Mouse (Mus musculus) yolk sac, embryonic 10.5 days (tissue): ENCODE measurements around the gene H2-M10.6.
"Not testable (repeated sequence)": the region's sequence is repeated elsewhere in the genome, so short reads cannot be mapped to it uniquely, and the experiment has no call there.

Experiments
- DNase-seq: peaks from one replicate; pipeline ENCODE4 v3.0.0-alpha.2; 2017; ENCODE audit warnings: low spot score

The H2-M10.6 gene

DNA sequence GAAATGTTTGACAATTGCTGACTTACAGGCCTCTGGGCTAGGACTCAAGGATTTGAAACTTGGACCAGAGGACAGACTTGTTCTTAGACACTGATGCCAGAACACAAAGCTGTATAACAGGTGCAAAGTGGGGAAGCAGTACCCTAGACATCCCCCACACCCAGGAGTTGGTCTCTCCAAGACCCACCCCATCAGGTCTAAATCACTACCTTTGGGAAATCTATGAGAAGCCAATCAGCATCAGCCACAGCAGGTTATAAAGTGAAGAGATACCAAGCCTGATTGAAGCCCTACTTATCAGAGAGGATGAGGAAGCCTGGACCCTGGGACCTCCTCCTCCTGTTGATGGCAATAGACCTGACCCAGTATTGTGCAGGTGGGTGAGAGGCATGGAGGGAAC is at the start of gene H2-M10.6:
H2-M10.6 (plus strand) TSS at position 301 of the 400 bp plus-strand sequence.
- DNase-seq = no peak

DNA sequence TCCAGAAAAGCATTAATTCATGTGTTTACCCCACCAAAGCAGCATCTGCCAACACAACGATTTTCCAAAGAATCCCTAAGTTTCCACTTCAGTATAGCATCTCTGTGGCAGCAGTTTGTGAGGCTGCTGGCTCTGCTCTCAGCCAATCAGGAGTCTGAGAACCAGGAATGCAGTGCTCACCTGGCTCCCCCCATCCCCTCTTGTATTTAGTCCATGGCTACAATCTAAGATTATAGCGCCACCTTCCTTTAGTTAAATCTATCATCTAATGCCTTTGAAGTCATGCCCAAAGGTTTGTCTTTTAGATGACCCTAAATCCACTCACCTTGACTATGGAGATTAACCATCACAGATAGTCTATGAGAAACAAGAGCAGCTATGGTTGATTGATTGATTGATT is 48.2 kb upstream of the H2-M10.6 start:
- DNase-seq = no peak

DNA sequence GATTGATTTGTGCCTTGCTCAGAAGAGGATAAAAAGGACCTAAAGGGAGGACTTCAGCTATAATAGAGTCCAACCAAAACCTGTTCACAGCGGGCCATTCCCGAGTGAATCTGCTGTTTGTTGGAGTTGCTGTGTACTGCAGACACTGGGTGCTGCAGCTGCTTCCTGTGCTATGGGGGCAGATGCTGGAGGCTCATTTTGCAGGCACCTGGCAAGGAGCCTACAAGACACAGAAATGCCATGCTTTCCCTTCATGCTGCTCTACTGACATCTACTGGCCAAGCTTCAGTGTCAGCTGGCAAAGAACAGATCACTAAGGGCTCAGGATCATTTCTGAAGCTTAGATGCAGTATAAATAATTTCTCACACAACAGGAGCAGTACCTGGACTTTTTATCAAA is 47.7 kb upstream of the H2-M10.6 start:
- DNase-seq = not testable (repeated sequence)

DNA sequence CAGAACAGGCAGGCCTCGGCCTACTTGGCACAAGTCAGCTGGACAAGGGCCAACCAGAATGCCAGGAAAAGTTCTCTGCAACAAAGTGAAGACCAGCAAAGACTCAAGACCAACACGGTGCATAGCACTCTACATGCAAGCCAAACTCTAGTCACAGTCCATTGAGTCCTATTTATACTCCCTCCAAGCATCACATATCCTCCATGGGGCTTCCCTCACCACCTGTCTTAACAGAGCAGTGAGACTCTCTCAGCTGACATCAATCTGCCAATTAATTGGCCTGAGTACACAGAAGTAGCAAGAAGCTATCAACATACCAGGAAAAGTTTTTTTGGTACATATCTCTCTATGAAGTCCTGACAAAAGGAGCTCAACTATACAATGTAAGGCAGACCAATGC is 46.6 kb upstream of the H2-M10.6 start:
- DNase-seq = not testable (repeated sequence)

DNA sequence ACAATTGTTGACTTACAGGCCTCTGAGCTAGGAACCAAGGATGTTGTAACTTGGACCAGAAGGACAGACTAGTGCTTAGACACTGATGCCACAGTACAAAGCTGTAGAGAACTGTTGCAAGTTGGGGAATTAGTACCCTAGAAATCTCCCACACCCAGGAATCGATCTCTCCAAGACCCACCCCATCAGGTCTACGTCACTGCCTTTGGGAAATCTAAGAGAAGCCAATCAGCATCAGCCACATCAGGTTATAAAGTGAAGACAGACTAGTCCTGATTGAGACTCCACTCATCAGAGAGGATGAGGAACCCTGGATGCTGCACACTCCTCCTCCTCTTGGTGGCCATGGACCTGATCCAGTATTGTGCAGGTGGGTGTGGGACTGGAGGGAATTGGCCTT is 39.4 kb upstream of the H2-M10.6 start, which contains the start of gene H2-M10.5:
H2-M10.5 (plus strand) TSS at position 301 of the 400 bp plus-strand sequence.
- DNase-seq = not testable (repeated sequence)

DNA sequence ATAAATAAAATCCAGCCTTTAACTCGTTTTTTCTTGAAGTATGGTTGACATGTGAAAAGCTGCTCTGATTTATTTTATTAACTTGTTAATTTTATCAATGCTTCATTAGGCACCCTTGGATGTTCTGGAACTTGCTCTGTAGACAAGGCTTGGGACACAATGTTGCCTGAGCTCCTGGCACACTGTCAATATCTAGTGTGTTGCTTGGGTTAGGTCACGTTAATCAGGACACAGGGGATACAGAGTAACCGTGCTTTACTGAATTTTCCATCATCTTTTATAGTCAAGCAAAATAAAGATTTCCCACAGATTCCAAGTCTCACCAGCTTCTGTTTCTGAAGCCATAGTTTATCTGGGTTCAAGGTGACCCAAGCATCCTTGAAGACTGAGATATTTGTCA is 30.4 kb upstream of the H2-M10.6 start:
- no peak for DNase-seq

DNA sequence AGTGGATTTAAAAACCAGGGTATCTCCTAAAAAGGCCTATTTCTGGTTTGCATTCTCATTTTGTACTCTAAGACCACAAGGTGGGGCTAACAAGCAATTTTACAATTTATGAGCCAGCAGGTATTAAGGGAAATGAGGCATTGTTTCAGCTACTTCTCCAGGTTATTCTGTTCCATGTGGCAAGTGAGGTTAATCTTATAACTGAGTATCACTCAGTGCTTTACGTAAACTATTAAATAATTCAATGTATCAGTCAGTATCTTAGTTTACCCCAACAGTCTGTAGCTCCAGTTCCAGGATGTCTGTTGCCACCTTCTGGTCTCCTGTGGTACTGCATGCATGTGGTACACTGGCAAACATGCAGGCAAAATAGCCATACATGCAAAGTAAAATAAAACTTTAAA is 25.5 kb upstream of the H2-M10.6 start:
- peak; percentile 20 for DNase-seq

DNA sequence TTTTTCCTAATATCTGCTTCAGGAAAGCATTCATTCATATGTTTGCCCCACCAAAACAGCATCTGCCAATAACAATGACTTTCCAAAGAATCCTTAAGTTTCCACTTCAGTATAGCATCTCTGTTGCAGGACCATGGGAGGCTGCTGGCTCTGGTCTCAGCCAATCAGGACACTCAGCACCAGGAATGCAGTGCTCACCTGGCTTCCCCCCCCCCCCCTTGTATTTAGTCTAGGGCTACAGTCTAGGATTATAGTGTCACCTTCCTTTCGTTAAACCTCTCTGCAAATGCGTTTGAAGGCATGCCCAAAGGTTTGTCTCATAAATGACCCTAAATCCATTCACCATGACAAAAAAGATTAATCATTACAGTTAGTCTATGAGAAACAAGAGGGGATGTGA is 23.6 kb upstream of the H2-M10.6 start:
- DNase-seq = no peak

DNA sequence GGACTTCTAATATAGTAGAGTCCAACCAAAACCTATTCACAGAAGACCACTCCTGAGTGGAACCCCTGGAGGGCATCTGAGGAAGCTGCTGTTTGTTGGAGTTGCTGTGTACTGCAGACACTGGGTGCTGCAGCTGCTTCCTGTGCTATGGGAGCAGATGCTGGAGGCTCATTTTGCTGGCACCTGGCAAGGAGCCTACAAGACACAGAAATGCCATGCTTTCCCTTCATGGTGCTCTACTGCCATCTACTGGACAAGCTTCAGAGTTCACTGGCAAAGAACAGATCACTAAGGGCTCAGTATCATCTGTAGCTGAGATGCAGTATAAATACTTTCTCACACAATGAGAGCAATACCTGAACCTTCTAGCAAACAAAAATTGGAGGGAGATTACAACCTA is 23.2 kb upstream of the H2-M10.6 start:
- peak; percentile 47 for DNase-seq

DNA sequence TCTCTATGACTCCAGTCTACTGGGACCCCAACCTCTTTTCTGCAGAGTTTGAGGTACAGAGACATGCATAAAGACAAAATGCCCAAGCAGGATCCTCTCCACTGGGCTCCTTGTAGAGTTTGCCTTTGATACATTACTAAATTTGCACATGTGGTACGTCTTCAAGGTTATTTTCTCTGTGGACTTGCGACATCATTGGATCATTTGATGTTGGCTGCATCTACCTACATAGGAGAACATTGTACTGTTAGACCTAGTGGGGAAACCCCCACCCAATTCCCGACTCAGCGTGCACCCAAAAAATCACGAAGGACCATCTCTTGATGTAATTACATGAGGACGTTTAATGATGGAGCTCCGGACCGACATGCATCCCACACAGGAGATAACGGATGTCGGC is 12.5 kb upstream of the H2-M10.6 start:
- DNase-seq = peak; percentile 54

DNA sequence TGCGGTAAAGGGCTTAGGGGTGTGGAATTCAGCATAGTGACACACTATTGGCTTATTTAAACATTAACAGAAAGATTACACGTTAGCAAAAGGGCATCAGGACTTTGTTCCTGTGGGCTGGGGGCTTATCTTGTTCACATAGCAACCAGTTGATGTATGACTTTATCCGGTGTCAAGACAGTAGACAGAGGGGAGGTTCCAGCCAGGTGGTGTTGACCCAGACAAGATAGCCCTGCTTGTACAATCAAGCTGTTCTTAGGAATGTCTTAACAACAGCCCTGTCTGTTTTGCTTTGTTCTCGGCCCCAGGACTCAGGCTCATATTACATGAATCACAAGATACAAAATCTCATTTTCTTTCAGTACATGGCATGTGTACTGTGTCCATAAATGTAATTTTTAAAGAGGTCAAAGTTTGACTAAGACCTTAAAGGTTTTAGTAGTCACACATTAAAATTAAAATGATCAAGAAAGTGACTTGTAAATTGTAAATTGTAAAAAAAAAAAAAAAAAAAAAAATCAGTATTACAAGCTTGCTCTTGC is 12.0 kb upstream of the H2-M10.6 start:
- DNase-seq = peak; percentile 44

DNA sequence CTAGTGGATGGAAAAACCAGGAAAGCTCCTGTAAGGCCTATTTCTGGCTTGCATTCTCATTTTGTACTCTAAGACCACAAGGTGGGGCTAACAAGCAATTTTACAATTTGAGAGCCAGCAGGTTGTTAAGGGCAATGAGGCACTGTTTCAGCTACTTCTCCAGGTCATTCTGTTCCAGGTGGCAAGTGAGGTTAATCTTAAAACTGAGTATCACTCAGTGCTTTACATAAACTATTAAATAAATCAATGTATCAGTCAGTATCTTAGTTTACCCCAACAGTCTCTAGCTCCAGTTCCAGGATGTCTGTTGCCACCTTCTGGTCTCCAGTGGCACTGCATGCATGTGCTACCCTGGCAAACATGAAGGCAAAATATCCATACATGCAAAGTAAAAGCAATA is 12.0 kb downstream of the H2-M10.6 start:
- DNase-seq = peak; percentile 54

DNA sequence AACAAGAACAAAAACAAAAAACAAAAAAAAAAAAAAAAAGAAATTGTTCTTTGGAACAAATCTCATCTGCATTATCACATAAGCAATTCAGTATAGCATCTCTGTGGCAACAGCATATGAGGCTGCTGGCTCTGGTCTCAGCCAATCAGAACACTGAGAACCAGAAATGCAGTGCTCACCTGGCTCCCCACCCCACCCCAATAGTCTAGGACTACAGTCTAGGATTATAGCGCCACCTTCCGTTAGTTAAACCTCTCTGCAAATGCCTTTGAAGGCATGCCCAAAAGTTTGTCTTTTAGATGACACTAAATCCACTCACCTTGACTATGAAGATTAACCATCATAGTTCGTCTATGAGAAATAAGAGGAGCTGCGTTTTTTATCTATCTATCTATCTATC is 13.6 kb downstream of the H2-M10.6 start:
- no peak for DNase-seq

DNA sequence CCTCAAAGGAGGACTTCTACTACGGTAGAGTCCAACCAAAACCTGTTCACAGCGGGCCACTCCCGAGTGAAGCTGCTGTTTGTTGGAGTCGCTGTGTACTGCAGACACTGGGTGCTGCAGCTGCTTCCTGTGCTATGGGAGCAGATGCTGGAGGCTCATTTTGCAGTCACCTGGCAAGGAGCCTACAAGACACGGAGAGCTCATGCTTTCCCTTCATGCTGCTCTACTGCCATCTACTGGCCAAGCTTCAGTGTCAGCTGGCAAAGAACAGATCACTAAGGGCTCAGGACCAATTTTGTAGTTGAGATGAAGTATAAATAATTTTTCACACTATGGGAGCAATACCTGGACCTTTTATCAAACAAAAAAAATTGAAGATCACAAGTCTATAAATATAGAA is 14.0 kb downstream of the H2-M10.6 start:
- peak; percentile 53 for DNase-seq

DNA sequence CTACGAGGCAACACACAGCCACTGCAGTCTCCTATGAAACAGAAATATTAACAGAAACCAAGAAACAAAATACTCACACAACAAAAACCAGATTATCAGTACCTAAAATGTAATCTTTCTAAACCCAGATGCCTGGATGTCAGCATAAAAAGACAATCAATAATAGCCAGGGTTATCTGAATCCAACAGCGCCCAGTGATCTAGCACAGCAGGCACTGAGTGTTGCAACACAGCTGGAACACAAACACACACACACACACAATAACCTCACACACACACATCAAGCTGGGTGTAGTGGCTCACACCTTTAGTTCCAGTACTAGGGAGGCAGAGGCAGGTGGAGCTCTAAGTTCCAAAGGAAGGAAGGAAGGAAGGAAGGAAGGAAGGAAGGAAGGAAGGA is 16.5 kb downstream of the H2-M10.6 start:
- no peak for DNase-seq

DNA sequence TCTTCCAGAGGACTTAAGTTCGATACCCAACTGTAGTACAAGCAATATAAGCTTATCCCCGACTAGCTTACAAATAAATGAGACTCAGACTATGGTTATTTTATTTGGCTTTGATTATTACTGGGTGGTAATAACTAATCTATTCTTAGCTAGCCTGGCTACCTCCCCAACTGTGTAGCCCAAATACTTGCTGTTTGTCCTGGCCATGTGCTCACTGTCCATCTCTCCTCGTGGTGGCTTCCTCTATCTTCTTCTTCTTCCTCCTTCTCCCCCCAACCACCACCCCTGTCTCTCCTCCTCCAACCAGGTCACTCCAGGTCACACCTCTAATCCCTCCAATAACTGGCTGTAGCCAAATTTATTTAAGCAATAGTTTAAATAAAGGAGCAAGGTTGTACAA is 18.5 kb downstream of the H2-M10.6 start:
- no peak for DNase-seq

DNA sequence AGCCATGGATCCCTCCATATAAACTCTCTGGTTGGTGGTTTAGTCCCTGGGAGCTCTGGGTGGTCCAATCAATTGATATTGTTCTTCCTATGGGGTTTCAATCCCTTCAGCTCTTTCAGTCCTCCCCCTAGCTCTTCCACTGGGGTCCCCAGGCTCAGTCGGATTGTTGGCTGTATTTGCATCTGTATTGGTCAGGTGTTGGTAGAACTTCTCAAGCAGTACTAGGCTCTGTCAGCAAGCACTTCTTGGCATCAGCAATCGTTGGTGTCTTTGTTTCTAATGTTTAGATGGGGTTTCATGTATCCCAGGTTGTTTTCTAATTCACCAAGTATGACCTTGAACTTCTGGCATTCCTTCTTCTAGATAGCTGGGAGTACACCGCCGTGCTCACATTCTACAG is 20.7 kb downstream of the H2-M10.6 start:
- no peak for DNase-seq

DNA sequence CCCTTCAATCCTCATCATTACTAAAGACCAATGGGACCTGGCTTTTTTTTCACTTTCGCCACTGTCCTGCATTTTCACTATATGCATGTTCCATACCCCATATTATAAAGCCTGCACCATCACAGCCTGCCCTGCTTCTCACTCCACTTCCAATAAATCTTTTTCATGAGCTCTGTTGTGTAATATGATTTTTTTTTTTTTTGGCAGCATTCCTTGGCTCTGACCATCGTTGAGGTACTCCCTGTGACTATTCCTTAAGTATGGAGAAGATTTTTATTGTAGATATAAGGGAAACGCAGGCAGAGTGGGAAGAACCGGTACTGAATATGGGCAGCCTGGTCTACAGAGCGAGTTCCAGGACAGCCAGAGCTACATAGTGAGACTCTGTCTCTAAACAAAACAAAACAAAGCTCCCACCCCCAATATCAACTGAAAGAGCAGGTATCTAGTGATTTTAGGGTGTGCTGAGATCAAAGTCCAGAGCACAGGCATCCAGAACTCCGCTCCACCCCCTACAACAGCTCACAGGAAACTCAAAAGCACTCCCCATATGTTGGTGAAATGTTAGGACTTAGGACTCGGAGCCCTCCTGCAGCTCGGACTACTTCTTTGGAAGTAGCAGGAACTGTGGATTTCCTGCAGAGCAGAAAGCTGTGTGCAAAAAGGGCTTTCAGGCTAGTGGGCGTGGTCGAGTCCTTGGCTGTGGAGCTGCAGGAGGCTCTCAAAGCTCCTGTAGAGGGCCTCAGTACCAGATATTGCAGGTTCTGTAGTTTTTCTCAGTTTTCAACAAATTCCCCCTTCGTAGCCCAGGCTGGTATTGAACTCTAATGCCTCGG is 23.8 kb downstream of the H2-M10.6 start:
- peak; percentile 79 for DNase-seq

DNA sequence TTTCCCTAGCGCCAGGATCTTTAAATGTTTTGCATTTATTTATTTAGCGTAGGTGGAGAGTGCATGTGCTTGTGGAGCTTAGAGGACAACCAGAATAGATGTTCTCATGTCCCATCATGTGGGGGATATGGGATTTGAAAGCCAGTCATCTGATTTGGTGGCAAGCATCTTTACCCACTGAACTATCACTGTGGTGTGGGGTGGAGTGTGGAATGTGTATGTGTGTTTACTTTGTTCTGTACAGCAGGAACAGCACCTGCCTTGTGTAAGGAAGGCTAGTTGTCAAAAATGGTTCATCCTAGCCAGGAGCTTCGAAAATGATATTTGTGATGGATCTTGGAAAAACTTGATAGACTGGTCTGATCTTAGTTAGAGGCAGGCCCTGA is 24.4 kb downstream of the H2-M10.6 start:
- DNase-seq = no peak

DNA sequence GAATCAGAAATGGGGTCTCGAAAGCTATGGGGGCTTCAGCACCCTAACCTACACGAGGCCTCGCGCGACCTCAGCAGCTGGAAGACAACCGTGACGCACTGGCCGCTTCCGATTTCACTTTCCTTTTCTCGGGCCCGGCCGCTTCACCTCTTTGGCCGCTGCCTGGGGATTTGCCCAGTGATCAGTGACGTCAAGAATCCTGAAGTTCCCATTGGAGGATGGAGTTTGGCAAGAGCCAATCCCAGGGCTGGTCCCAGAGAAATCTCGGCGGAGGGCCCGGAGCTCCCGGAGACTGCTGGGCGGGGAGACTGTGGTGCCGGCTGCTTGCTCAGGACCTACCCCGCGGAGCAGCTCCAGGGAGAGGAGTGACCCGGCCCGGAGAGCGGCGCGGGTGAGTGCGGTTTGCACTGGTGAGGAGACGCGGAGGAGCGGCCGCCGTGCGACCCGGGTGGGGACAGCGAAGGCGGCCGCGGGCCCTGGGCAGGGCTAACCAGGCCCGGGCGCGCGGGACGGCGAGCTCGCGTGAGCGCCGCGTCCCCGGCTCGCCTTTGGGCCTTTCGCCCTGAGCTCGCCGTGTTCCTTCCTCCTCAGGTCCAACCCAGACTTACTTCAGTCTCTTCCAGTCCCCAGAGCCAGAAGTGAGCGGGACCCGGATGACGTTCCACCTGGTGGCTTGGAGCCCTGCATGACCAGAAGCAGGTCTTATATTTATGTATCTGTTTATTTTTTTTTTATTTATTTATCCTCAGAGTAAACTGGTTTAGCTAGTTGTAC is 25.1 kb downstream of the H2-M10.6 start, which contains the start of gene Trim26:
Trim26 (plus strand) TSS at position 261 of the 774 bp plus-strand sequence.
- DNase-seq = peak; percentile 99

DNA sequence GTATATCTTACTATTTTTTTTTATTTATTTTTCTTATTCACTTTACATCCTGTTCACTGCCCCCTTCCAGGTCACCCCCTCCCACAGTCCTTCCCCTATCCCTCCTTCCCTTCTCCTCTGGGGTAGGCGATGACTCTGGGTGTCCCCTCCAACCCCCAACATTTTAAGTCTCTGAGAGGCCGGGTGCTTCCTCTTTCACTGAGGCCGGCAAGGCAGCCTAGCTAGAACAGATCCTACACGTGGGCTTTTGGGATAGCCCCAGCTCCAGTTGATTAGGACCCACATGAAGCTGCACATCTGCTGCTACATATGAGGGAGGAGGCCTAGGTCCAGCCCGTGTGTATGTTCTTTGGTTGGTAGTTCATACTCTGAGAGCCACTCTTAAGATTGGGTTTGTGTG is 27.0 kb downstream of the H2-M10.6 start:
- no peak for DNase-seq

DNA sequence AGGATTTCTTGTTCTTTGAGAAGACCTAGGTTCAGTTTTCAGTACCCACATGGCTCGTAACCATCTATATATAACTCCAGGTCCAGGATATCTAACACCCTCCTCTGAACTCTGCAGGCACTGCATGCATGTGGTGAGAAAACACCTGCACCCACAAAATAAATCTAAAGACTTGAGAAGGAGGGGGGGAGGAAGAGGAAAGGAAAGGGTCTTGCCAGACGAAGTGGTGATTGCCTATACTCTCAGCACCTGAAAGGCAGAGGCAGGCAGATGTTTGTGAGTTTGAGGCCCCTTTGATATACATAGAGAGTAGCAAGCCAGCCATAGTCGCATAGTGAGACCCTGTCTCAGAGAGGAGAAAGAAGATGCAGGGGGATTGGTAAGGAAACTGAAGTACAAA is 28.0 kb downstream of the H2-M10.6 start:
- DNase-seq = no peak

DNA sequence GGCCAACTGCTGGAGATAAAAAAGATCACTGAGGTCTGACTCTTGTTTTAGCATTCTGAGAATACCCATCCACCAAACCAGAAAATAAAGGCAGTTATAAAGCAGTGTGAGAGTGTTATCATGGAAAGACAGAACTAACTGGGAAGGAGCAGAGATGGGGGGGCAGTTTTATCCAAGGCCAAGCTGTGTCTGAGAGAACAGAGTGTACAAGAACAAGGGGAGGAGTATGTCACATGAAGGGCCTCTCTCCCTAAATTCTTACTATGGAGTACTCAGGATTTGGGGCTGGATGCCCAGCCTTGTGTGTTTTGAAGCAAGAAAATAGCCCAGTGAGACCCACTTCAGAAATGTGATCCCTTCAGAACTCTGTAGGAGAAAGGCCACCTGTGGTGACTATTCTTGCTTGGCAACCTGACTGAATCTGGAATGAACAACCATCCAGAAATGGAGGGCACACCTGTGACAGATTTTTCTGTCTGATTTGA is 29.0 kb downstream of the H2-M10.6 start:
- DNase-seq = no peak
